9 mouse cellular contexts compared by ENCODE assay signal in the genomic region with DNA sequence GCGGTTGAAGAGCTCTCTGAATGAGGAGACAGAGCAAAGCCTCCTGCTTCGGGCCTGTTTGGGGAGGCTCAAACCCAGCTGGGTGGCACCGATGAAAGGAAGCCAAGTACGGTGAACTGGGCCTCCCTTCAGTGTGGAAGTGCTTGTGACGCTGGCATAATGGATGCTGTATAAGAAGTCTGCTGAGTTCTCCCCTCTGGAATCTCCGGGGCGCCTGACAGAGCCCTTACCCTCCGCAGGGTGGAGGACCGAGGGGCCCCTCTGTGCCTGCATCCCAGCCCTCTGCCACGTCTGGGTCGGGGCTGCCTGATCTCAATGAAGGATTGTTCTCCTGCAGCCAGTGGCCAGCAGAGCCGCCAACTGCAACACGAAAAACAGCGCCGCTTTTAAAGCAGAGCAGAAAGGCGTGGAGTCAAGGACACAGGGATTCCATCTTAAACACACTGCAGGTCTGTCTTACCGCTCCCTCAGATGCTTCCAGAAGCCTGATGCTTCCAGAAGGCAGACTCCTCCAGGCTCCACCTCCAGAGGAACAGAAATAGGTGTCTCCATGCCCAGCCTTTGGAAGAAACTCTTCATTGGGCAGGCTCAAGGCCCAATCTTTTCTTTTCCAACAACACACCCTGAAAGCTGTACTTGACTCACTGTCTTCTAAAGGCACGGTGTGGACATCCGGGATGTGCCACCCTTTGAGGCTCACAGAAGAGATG.
DNase-seq lines count a peak whose midpoint lies in the region; ATAC-seq and TF ChIP-seq lines count a peak whose summit lies in the region.
"Had no signal": no experiment of that assay in that cellular context is flagged by ENCODE, and none has a peak within 500 bp of the region (broad histone marks: within the 10 kb centered on the region; RNA-seq: fewer than 3 reads in every experiment).

No protein-coding gene starts in this region.

- H3K4me2 ChIP-seq in limb, embryonic 13.5 days (replicated peaks) = peak overlapping the region; percentile 38
- H3K4me2 ChIP-seq in stomach, embryonic 16.5 days (ENCODE audit: low read depth, low read length) = peak overlapping the region; percentile 15; the same call in 1 of the 2 replicates
- no peak overlapping the region for H3K4me2 ChIP-seq in liver, embryonic 12.5 days
- H3K4me2 ChIP-seq: liver, embryonic 15.5 days had no signal

- peak; percentile 34 for DNase-seq in ZHBTc4 (ENCODE audit: low read depth, low spot score)
- DNase-seq in frontal cortex, postnatal 14 days (ENCODE audit: low spot score in 2 of 2) = peak; percentile 26 to 27
- DNase-seq in spleen, postnatal 10 days (ENCODE audit: low spot score in 2 of 2) = no peak

- no peaks in the 10 kb centered on the region for H3K27me3 ChIP-seq in ES-Bruce4 (ENCODE audit: control insufficient read depth, insufficient read depth, low read length, poor library complexity, severe bottlenecking)
- no peaks in the 10 kb centered on the region for H3K27me3 ChIP-seq in limb, embryonic 13.5 days
- no peaks in the 10 kb centered on the region for H3K27me3 ChIP-seq in stomach, embryonic 16.5 days (ENCODE audit: control insufficient read depth, insufficient read depth, low read length)
- H3K27me3 ChIP-seq in liver, embryonic 12.5 days (replicated peaks) = no peaks in the 10 kb centered on the region
- H3K27me3 ChIP-seq: liver, embryonic 15.5 days had no signal

- H3K36me3 ChIP-seq in ES-Bruce4 (ENCODE audit: control insufficient read depth, insufficient read depth, low read length, poor library complexity, severe bottlenecking) = no peaks in the 10 kb centered on the region
- no peaks in the 10 kb centered on the region for H3K36me3 ChIP-seq in limb, embryonic 13.5 days
- H3K36me3 ChIP-seq in stomach, embryonic 16.5 days (ENCODE audit: control insufficient read depth, insufficient read depth, low read length) = no peaks in the 10 kb centered on the region
- H3K36me3 ChIP-seq in liver, embryonic 12.5 days = no peaks in the 10 kb centered on the region
- H3K36me3 ChIP-seq: liver, embryonic 15.5 days had no signal

- H3K9ac ChIP-seq in ES-Bruce4 (ENCODE audit: low read depth, poor library complexity, severe bottlenecking) = no peak overlapping the region; the same call in 1 of the 2 replicates
- peak overlapping the region; percentile 54; the same call in 1 of the 2 replicates for H3K9ac ChIP-seq in limb, embryonic 13.5 days
- peak overlapping the region; percentile 56 for H3K9ac ChIP-seq in stomach, embryonic 16.5 days (ENCODE audit: low read length)
- H3K9ac ChIP-seq in liver, embryonic 12.5 days = no peak overlapping the region
- H3K9ac ChIP-seq: liver, embryonic 15.5 days had no signal

- WGBS in limb, embryonic 13.5 days = 39% methylated on average over 19 of the region's 19 CpGs
- WGBS in stomach, embryonic 16.5 days = 30% methylated on average over 19 of the region's 19 CpGs
- WGBS in liver, embryonic 12.5 days (ENCODE audit: insufficient replicate concordance) = 42% methylated on average over 19 of the region's 19 CpGs

- H3K4me3 ChIP-seq in ES-Bruce4 (ENCODE audit: low read depth, low read length) = peak overlapping the region; percentile 13; the same call in 1 of the 2 replicates
- H3K4me3 ChIP-seq in limb, embryonic 13.5 days = no peak overlapping the region
- no peak overlapping the region for H3K4me3 ChIP-seq in stomach, embryonic 16.5 days (replicated peaks; ENCODE audit: low read length)
- no peak overlapping the region for H3K4me3 ChIP-seq in liver, embryonic 12.5 days
- H3K4me3 ChIP-seq: liver, embryonic 15.5 days had no signal

- H3K4me1 ChIP-seq in ES-Bruce4 (ENCODE audit: control insufficient read depth, insufficient read depth, low read length) = no peaks in the 10 kb centered on the region
- H3K4me1 ChIP-seq in limb, embryonic 13.5 days = peaks cover 38% of the 10 kb centered on the region
- peaks cover 6% of the 10 kb centered on the region for H3K4me1 ChIP-seq in stomach, embryonic 16.5 days (ENCODE audit: control insufficient read depth, insufficient read depth, low read length)
- no peaks in the 10 kb centered on the region for H3K4me1 ChIP-seq in liver, embryonic 12.5 days

- no peak for TF ChIP-seq POLR2A in ES-Bruce4 (IDR thresholded peaks at IDR 0.05; ENCODE audit: insufficient read depth, low read length)

- H3K27ac ChIP-seq in ES-Bruce4 (ENCODE audit: insufficient read depth, low read length) = no peak overlapping the region
- H3K27ac ChIP-seq in limb, embryonic 13.5 days = peak overlapping the region; percentile 79
- H3K27ac ChIP-seq in stomach, embryonic 16.5 days (ENCODE audit: low read length) = no peak overlapping the region
- H3K27ac ChIP-seq in liver, embryonic 12.5 days = no peak overlapping the region
- H3K27ac ChIP-seq: liver, embryonic 15.5 days had no signal

- no peak for TF ChIP-seq CTCF in ES-Bruce4 (IDR thresholded peaks at IDR 0.05; ENCODE audit: low read depth, low read length)

- TF ChIP-seq EP300 in ES-Bruce4 (IDR thresholded peaks at IDR 0.05; ENCODE audit: insufficient read depth, low read depth, low read length) = no peak

- H3K9me3 ChIP-seq in ES-Bruce4 (replicated peaks; ENCODE audit: control insufficient read depth, insufficient read depth, low read length, poor library complexity, severe bottlenecking) = no peaks in the 10 kb centered on the region
- H3K9me3 ChIP-seq in limb, embryonic 13.5 days = no peaks in the 10 kb centered on the region
- H3K9me3 ChIP-seq in stomach, embryonic 16.5 days (replicated peaks; ENCODE audit: control insufficient read depth, low read length) = no peaks in the 10 kb centered on the region
- no peaks in the 10 kb centered on the region for H3K9me3 ChIP-seq in liver, embryonic 12.5 days (replicated peaks)
- H3K9me3 ChIP-seq: liver, embryonic 15.5 days had no signal

- ATAC-seq in limb, embryonic 13.5 days (ENCODE audit: low FRiP score, low read depth) = peak; percentile 85
- ATAC-seq in stomach, embryonic 16.5 days (ENCODE audit: insufficient read depth, low FRiP score) = peak; percentile 60; the same call in 1 of the 2 replicates
- ATAC-seq in megakaryocyte-erythroid progenitor cell, adult 5-6 weeks (replicated peaks; ENCODE audit: low FRiP score, low TSS enrichment, poor library complexity, severe bottlenecking) = no peak
- ATAC-seq in liver, embryonic 12.5 days = no peak

Comparison
In these comparisons a context has a peak if more than half of its experiments do, and no peak if none do; other contexts are left out.
1. H3K9ac ChIP-seq: peak in limb, embryonic 13.5 days (single experiment) and stomach, embryonic 16.5 days (single experiment); none in ES-Bruce4 (single experiment) and liver, embryonic 12.5 days (single experiment).
2. DNase-seq: peak in ZHBTc4 (single experiment) and frontal cortex, postnatal 14 days (2 of 2); none in spleen, postnatal 10 days (0 of 2).
3. ATAC-seq: peak in limb, embryonic 13.5 days (single experiment) and stomach, embryonic 16.5 days (single experiment); none in megakaryocyte-erythroid progenitor cell, adult 5-6 weeks (single experiment) and liver, embryonic 12.5 days (single experiment).